In genomic region chr13:33558927-33559326, GRCm38 (mm10) we compare ENCODE assay signal across 21 mouse cellular contexts.
DNase-seq lines count a peak whose midpoint lies in the region; ATAC-seq and TF ChIP-seq lines count a peak whose summit lies in the region.
"Had no signal": no experiment of that assay in that cellular context is flagged by ENCODE, and none has a peak within 500 bp of the region (broad histone marks: within the 10 kb centered on the region; RNA-seq: fewer than 3 reads in every experiment).

No protein-coding gene starts in this region.

- H3K4me3 ChIP-seq in kidney, adult 2 months (ENCODE audit: insufficient read depth, low read depth, low read length), result no peak overlapping the region
- no peak overlapping the region for H3K4me3 ChIP-seq in lung, postnatal 0 days (ENCODE audit: low read depth, low read length)
- H3K4me3 ChIP-seq: embryonic facial prominence, embryonic 13.5 days; heart, embryonic 15.5 days; hindbrain, embryonic 10.5 days; megakaryocyte, embryonic 14.5 days; myocyte had no signal

- H3K4me1 ChIP-seq in kidney, adult 2 months (ENCODE audit: control insufficient read depth, insufficient read depth, low read length), result no peaks in the 10 kb centered on the region
- H3K4me1 ChIP-seq in lung, postnatal 0 days (ENCODE audit: insufficient read depth, low read depth, low read length), result no peaks in the 10 kb centered on the region
- H3K4me1 ChIP-seq: embryonic facial prominence, embryonic 13.5 days; heart, embryonic 15.5 days; hindbrain, embryonic 10.5 days had no signal

- no peak for TF ChIP-seq CTCF in kidney, adult 2 months (conservative IDR thresholded peaks at IDR 0.05; ENCODE audit: insufficient read depth, insufficient read length, low read depth, low read length)
- TF ChIP-seq CTCF in lung, postnatal 0 days (IDR thresholded peaks at IDR 0.05), result peak; percentile 20; the same call in 1 of the 2 replicates

- no peaks in the 10 kb centered on the region; the same call in 1 of the 2 replicates for H3K27me3 ChIP-seq in kidney, adult 2 months (replicated peaks; ENCODE audit: control insufficient read depth, insufficient read depth, low read length)
- H3K27me3 ChIP-seq in lung, postnatal 0 days (replicated peaks; ENCODE audit: insufficient read depth, low read length), result no peaks in the 10 kb centered on the region
- H3K27me3 ChIP-seq: embryonic facial prominence, embryonic 13.5 days; heart, embryonic 15.5 days; megakaryocyte, embryonic 14.5 days had no signal

- H3K4me2 ChIP-seq in lung, postnatal 0 days (replicated peaks; ENCODE audit: low read depth, low read length), result no peak overlapping the region
- H3K4me2 ChIP-seq: embryonic facial prominence, embryonic 13.5 days; heart, embryonic 15.5 days had no signal

- peak; percentile 5 to 71 for DNase-seq in adrenal gland, adult (ENCODE audit: inconsistent age in 2 of 2, low spot score in 1 of 2)
- DNase-seq in adrenal gland, adult 8-10 months, result no peak
- DNase-seq in kidney, adult 2 months, result peak; percentile 6
- DNase-seq in kidney, postnatal 10 days, result no peak
- DNase-seq in lung, postnatal 0 days (ENCODE audit: low spot score), result no peak
- no peak for DNase-seq in lung, postnatal 10 days
- peak; percentile 39 for DNase-seq in ZHBTc4 (ENCODE audit: low read depth, low spot score)
- DNase-seq in layer of hippocampus, postnatal 36 days, result no peak
- DNase-seq: cerebellum, adult 9-11 months; gastrocnemius, postnatal 25 days; kidney, adult 18-20 months; kidney, postnatal 36 days; midbrain, embryonic 14.5 days had no signal

- H3K36me3 ChIP-seq in kidney, adult 2 months (ENCODE audit: control insufficient read depth, insufficient read depth, low read length), result no peaks in the 10 kb centered on the region
- no peaks in the 10 kb centered on the region for H3K36me3 ChIP-seq in lung, postnatal 0 days (ENCODE audit: insufficient read depth, low read length)
- H3K36me3 ChIP-seq: embryonic facial prominence, embryonic 13.5 days; heart, embryonic 15.5 days; hindbrain, embryonic 10.5 days had no signal

- H3K27ac ChIP-seq in kidney, adult 2 months (ENCODE audit: insufficient read depth, low read depth, low read length), result no peak overlapping the region
- no peak overlapping the region for H3K27ac ChIP-seq in lung, postnatal 0 days (ENCODE audit: low read length)
- H3K27ac ChIP-seq: embryonic facial prominence, embryonic 13.5 days; heart, embryonic 15.5 days; hindbrain, embryonic 10.5 days; hindbrain, postnatal 0 days had no signal

- H3K9me3 ChIP-seq in lung, postnatal 0 days (ENCODE audit: low read length), result no peaks in the 10 kb centered on the region
- H3K9me3 ChIP-seq: heart, embryonic 15.5 days; megakaryocyte, embryonic 14.5 days had no signal

- TF ChIP-seq POLR2A in kidney, adult 2 months (IDR thresholded peaks at IDR 0.05; ENCODE audit: low read depth, low read length), result no peak

- ATAC-seq in lung, postnatal 0 days, result no peak
- ATAC-seq: activated CD4-positive, CD25-positive, alpha-beta regulatory T cell, adult 4 months; forebrain, embryonic 14.5 days; hindbrain, postnatal 0 days had no signal

- WGBS in kidney, adult 2 months, result 97% methylated on average over 2 of the region's 2 CpGs
- WGBS in lung, postnatal 0 days, result 88% methylated on average over 2 of the region's 2 CpGs

- TF ChIP-seq EP300 in lung, postnatal 0 days (IDR thresholded peaks at IDR 0.05), result no peak

- no peak overlapping the region for H3K9ac ChIP-seq in lung, postnatal 0 days (replicated peaks; ENCODE audit: low read depth)
- H3K9ac ChIP-seq: embryonic facial prominence, embryonic 13.5 days; heart, embryonic 15.5 days had no signal

Comparison
In these comparisons a context has a peak if more than half of its experiments do, and no peak if none do; other contexts are left out.
1. DNase-seq: peak in adrenal gland, adult (2 of 2), kidney, adult 2 months (single experiment) and ZHBTc4 (single experiment); none in adrenal gland, adult 8-10 months (single experiment), kidney, postnatal 10 days (single experiment), lung, postnatal 0 days (single experiment), lung, postnatal 10 days (single experiment) and layer of hippocampus, postnatal 36 days (0 of 2).